ENCODE assay signal across 10 mouse cellular contexts in the genomic region with DNA sequence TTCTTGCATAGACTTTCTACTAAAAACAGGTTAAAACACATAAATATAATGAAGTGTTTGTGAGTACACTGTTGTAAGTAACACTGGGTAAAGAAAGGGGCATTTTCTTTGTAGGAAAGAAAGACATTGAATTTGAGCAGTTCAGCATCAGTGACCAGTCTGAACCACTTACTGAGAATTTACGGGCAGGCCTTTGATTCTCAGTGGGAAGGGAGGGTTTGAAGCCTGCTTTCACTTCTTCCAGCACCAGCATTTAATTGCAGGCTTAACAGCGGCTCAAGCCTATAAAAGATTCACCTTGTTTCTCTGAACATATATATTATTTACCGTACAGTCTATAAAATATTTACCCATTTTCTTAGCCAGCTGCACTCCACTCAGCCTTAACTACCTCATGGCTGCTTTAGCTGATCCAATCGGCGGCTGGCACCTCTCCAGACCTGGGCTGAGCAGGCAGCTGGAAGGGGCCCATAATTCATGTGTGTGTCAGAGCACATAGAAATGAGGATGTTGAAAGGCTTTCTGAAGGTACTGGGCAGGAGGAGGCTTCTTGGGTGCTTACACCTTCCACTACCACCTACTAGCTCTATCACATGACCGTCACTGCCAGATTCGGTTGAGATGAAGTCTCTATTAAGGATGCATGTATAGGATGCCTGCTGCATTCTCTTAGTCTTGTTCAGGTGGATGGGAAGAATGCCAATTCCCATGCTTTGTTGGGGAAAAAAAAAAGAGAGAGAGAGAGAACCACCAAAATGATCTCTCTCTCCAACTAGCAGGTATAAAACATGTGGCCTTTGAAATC. TPM values are rescaled to one million over a fixed set of nuclear protein-coding genes. Genes with fewer than 3 reads are reported as not detected.
DNase-seq lines count a peak whose midpoint lies in the region; ATAC-seq and TF ChIP-seq lines count a peak whose summit lies in the region.
"Had no signal": no experiment of that assay in that cellular context is flagged by ENCODE, and none has a peak within 500 bp of the region (broad histone marks: within the 10 kb centered on the region; RNA-seq: fewer than 3 reads in every experiment).

No protein-coding gene starts in this region.

- WGBS in cerebellum, adult 2 months: 48% methylated on average over 7 of the region's 7 CpGs
- WGBS in stomach, postnatal 0 days: 27% methylated on average over 7 of the region's 7 CpGs

- H3K4me2 ChIP-seq in stomach, postnatal 0 days (replicated peaks; ENCODE audit: low read depth): no peak overlapping the region
- H3K4me2 ChIP-seq: liver, embryonic 13.5 days had no signal

- H3K9ac ChIP-seq in stomach, postnatal 0 days (ENCODE audit: low read length): no peak overlapping the region
- H3K9ac ChIP-seq: liver, embryonic 13.5 days had no signal

- H3K36me3 ChIP-seq in stomach, postnatal 0 days (ENCODE audit: control insufficient read depth, insufficient read depth, low read length): no peaks in the 10 kb centered on the region
- H3K36me3 ChIP-seq: liver, embryonic 13.5 days had no signal

- DNase-seq in cerebellum, postnatal 10 days: peak; percentile 78 to 80
- no peak for DNase-seq in cerebellum, adult 2 months
- peak; percentile 11 for DNase-seq in right cerebral cortex, postnatal 14 days
- DNase-seq in right cerebral cortex, postnatal 36 days (ENCODE audit: low spot score in 2 of 2): no peak
- peak; percentile 75 to 83 for DNase-seq in kidney, postnatal 4 days
- peak; percentile 70 for DNase-seq in stomach, postnatal 0 days (ENCODE audit: low spot score)
- no peak for DNase-seq in layer of hippocampus, postnatal 25 days (ENCODE audit: extremely low spot score in 1 of 2, low spot score in 1 of 2)
- DNase-seq in lung, postnatal 36 days: no peak
- DNase-seq: liver, embryonic 13.5 days had no signal

- H3K4me3 ChIP-seq in cerebellum, adult 2 months (replicated peaks; ENCODE audit: insufficient read depth, low read depth, low read length): no peak overlapping the region
- H3K4me3 ChIP-seq in stomach, postnatal 0 days (ENCODE audit: low read depth, low read length): no peak overlapping the region
- H3K4me3 ChIP-seq: liver, embryonic 13.5 days had no signal

- H3K27ac ChIP-seq in cerebellum, adult 2 months (ENCODE audit: insufficient read depth, low read length): no peak overlapping the region
- peak overlapping the region; percentile 53; the same call in 1 of the 2 replicates for H3K27ac ChIP-seq in stomach, postnatal 0 days (replicated peaks)
- H3K27ac ChIP-seq: liver, embryonic 13.5 days had no signal

- no peak for TF ChIP-seq POLR2A in cerebellum, adult 2 months (IDR thresholded peaks at IDR 0.05; ENCODE audit: borderline replicate concordance, insufficient read depth, low read length)

- no peaks in the 10 kb centered on the region for H3K27me3 ChIP-seq in cerebellum, adult 2 months (ENCODE audit: control insufficient read depth, insufficient read depth, low read length)
- no peaks in the 10 kb centered on the region for H3K27me3 ChIP-seq in stomach, postnatal 0 days (ENCODE audit: control insufficient read depth, insufficient read depth, low read length)
- H3K27me3 ChIP-seq: liver, embryonic 13.5 days had no signal

- peak; percentile 63; the same call in 1 of the 2 replicates for ATAC-seq in stomach, postnatal 0 days (ENCODE audit: low FRiP score, low TSS enrichment)
- ATAC-seq: activated CD4-positive, CD25-positive, alpha-beta regulatory T cell, adult 4 months had no signal

- no peak for TF ChIP-seq EP300 in stomach, postnatal 0 days (optimal IDR thresholded peaks at IDR 0.05)

- H3K4me1 ChIP-seq in cerebellum, adult 2 months (ENCODE audit: control insufficient read depth, insufficient read depth, low read length): no peaks in the 10 kb centered on the region
- H3K4me1 ChIP-seq in stomach, postnatal 0 days (replicated peaks; ENCODE audit: control insufficient read depth, insufficient read depth): no peaks in the 10 kb centered on the region
- H3K4me1 ChIP-seq: liver, embryonic 13.5 days had no signal

- no peaks in the 10 kb centered on the region for H3K9me3 ChIP-seq in stomach, postnatal 0 days (ENCODE audit: control insufficient read depth, low read length)
- H3K9me3 ChIP-seq: liver, embryonic 13.5 days had no signal

- no peak for TF ChIP-seq CTCF in cerebellum, adult 2 months (IDR thresholded peaks at IDR 0.05; ENCODE audit: borderline replicate concordance, insufficient read depth, low read depth, low read length)
- TF ChIP-seq CTCF in stomach, postnatal 0 days (IDR thresholded peaks at IDR 0.05; ENCODE audit: low read depth): no peak

RNA-seq across cellular contexts. Expression of gene Fggy, which starts 50.0 kb away (rescaled TPM):
- polyA plus RNA-seq in cerebellum, adult 2 months (2012; rRNA removed): 9.6 and 11.4 TPM in 2 replicates
- polyA plus RNA-seq in stomach, postnatal 0 days (2015; fragmentation: Nextera tagmentation; extraction: Ambion mirVana): 5.3 and 7.0 TPM in 2 replicates
- total RNA-seq in layer of hippocampus, postnatal 25 days (2021): 10 to 100 TPM in 1 of 2 experiments, 1 to 10 TPM in 1; 9.9 to 10.4 TPM

Comparison
In these comparisons a context has a peak if more than half of its experiments do, and no peak if none do; other contexts are left out.
1. DNase-seq: peak in cerebellum, postnatal 10 days (2 of 2), right cerebral cortex, postnatal 14 days (single experiment), kidney, postnatal 4 days (2 of 2) and stomach, postnatal 0 days (single experiment); none in cerebellum, adult 2 months (0 of 2), right cerebral cortex, postnatal 36 days (0 of 2), layer of hippocampus, postnatal 25 days (0 of 2) and lung, postnatal 36 days (single experiment).